Mouse (Mus musculus) hindbrain, postnatal 0 days (tissue): Measurements from ENCODE around the gene Whamm. TPM values are rescaled to one million over a fixed set of nuclear protein-coding genes. Genes with fewer than 3 reads are reported as not detected.

Experiments
- ATAC-seq: fragments of 200-750 bp; cut with Nextera tagmentation; 2 replicates; pipeline ENCODE4 v1.8.0; 2017; ENCODE audit warnings: mild to moderate bottlenecking, moderate TSS enrichment, moderate library complexity
- DNase-seq: peaks from one replicate; pipeline ENCODE4 v3.0.0-alpha.2; 2015; ENCODE audit warnings: low spot score
- H3K27ac ChIP-seq: fragments of 300-500 bp; sonication (generic); 2 replicates; pipeline ENCODE4 v1.5.1; 2014; ENCODE audit warnings: mild to moderate bottlenecking
- H3K27me3 ChIP-seq: fragments of 300-500 bp; sonication (generic); 2 replicates; pipeline ENCODE4 v1.6.1; 2014; ENCODE audit warnings: low read length, mixed read lengths; ENCODE audit not compliant: insufficient read depth
- H3K36me3 ChIP-seq: fragments of 300-500 bp; sonication (generic); 2 replicates; pipeline ENCODE4 v1.6.1; 2014; ENCODE audit warnings: low read length, mixed read lengths; ENCODE audit not compliant: insufficient read depth
- H3K4me1 ChIP-seq: fragments of 300-500 bp; sonication (generic); 2 replicates; pipeline ENCODE4 v1.6.1; 2014; ENCODE audit warnings: antibody characterized with exemption, low read length, mixed read lengths; ENCODE audit not compliant: insufficient read depth
- H3K4me2 ChIP-seq: fragments of 300-500 bp; sonication (generic); 2 replicates; pipeline ENCODE4 v1.6.1; 2014; ENCODE audit warnings: low read depth, mild to moderate bottlenecking, low read length, moderate library complexity, mixed read lengths
- H3K4me3 ChIP-seq: fragments of 300-500 bp; sonication (generic); 2 replicates; pipeline ENCODE4 v1.5.1; 2014; ENCODE audit warnings: low read length
- H3K9ac ChIP-seq: fragments of 300-500 bp; sonication (generic); replicated peaks from 2 replicates; pipeline ENCODE4 v1.6.1; 2014; ENCODE audit warnings: mild to moderate bottlenecking, low read length, moderate library complexity, mixed read lengths
- H3K9me3 ChIP-seq: fragments of 300-500 bp; sonication (generic); 2 replicates; pipeline ENCODE4 v1.6.1; 2016; ENCODE audit warnings: low read length, mixed read lengths
- CTCF ChIP-seq: IDR thresholded peaks from 2 replicates; pipeline ENCODE4 v1.5.1; 2016; ENCODE audit warnings: antibody characterized with exemption, control low read depth, low read depth
- WGBS: fragments of 180-500 bp; shearing (Covaris S2); extraction: QIAGEN DNeasy Blood & Tissue Kit; methylation state at CpG from one replicate; pipeline ENCODE4 v1.1.7; 2014; 5-methylcytosine and 5-hydroxymethylcytosine counted together
- polyA plus RNA-seq: library from polyadenylated mRNA; unstranded; fragments of >200 nt; fragmentation: Nextera tagmentation; extraction: Ambion mirVana; gene quantifications from 2 replicates; pipeline ENCODE4 v1.2.1, GENCODE M21; 2015
- total RNA-seq: library from RNA; depleted of rRNA; stranded (reverse); fragments of >200 nt; gene quantifications from 2 replicates; pipeline ENCODE4 v1.2.3, GENCODE M21; 2014

Gene Whamm
- total and polyA plus RNA-seq, 2 experiments from 2014 or later, result 5.1 to 7.0 TPM

DNA sequence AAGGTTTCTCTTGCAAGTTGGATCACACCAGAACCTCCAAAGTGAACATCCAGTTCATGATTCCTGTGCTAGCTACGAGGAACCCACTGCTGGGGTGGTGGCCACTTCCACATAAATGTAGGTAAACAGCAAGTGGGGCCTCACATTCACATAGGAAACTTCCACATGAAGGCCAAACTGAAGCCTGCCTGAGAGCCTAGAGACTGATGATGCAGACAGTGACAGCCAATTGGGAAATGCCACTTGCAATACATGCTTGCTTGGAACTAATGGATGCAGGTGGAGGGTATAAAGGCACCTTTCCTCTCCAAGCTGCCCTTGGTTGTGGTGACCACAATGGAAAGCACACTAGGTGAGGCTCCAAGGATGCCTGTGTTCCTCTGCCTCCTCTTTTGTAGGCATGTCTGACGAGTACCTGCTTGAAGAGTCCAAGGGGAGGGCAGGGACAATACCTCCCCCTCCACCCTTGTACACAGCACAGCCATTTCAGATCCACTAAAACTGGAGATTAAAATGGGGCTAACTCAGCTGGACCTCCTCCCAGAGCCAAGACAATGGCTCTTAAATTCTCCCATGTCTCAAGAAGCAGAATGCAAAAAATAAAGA, 32.9 kb upstream of the Whamm start:
- H3K4me2 ChIP-seq, result no peak overlapping the region
- WGBS, result 88% methylated on average over 2 of the region's 2 CpGs
- TF ChIP-seq CTCF, result no peak
- H3K27me3 ChIP-seq, result no peaks in the 10 kb centered on the region
- ATAC-seq, result peak; percentile 33; the same call in 1 of the 2 replicates
- peak; percentile 46 for DNase-seq
- no peaks in the 10 kb centered on the region for H3K4me1 ChIP-seq
- H3K36me3 ChIP-seq, result peaks cover 10% of the 10 kb centered on the region; the same call in 1 of the 2 replicates
- H3K27ac ChIP-seq, result no peak overlapping the region
- H3K9ac ChIP-seq, result no peak overlapping the region
- H3K9me3 ChIP-seq, result no peaks in the 10 kb centered on the region
- no peak overlapping the region for H3K4me3 ChIP-seq

DNA sequence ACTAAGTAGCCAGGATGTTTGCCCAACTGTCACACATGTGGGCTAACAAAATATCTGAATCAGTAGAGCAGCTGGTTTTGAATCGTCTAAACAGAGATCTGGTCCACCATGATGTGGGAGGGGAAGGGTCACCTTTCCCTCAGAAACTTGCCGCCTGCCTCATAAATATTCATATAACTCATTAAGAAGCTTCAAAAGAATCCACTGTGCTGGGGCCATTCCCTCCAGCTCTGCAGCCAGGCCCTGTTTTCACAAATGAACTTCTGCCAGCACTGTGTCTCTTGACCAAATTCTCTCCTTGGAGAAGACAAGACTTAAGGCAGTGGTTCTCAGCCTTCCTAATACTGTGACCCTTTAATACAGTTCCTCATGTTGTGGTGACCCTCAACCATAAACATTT, 31.5 kb upstream of the Whamm start:
- no peaks in the 10 kb centered on the region; the same call in 1 of the 2 replicates for H3K36me3 ChIP-seq
- WGBS, result 0% methylated on average over 2 of the region's 2 CpGs
- H3K9me3 ChIP-seq, result no peaks in the 10 kb centered on the region
- no peak for TF ChIP-seq CTCF
- H3K27me3 ChIP-seq, result no peaks in the 10 kb centered on the region
- ATAC-seq, result no peak
- no peak overlapping the region for H3K4me3 ChIP-seq
- no peak for DNase-seq
- no peak overlapping the region for H3K9ac ChIP-seq
- H3K4me1 ChIP-seq, result no peaks in the 10 kb centered on the region
- H3K27ac ChIP-seq, result no peak overlapping the region
- no peak overlapping the region for H3K4me2 ChIP-seq

DNA sequence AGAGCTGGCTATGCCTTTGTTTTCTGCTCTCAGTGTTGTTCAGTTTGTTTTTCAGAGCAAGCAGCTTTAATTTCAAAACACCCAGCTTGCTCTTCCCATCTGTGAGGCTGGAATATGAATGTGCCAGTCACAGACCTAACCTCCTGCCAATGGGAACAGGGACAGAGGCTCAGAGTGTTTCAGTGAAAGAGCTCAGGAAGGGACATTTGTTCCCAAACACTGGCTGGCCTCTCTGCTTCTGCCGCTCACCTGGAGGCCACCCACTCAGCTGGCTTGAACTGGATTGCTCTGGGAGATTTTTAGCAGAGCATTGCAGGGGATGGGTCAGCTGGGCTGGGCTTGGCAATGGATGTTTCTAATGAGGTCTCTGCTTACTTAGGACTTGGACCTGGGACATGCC, 30.1 kb upstream of the Whamm start:
- no peaks in the 10 kb centered on the region for H3K27me3 ChIP-seq
- H3K9ac ChIP-seq, result no peak overlapping the region
- no peak overlapping the region; the same call in 1 of the 2 replicates for H3K27ac ChIP-seq
- no peak overlapping the region for H3K4me3 ChIP-seq
- no peak for TF ChIP-seq CTCF
- H3K9me3 ChIP-seq, result no peaks in the 10 kb centered on the region
- H3K4me2 ChIP-seq, result no peak overlapping the region
- WGBS, result 52% methylated on average over 1 of the region's 1 CpGs
- DNase-seq (no peak), ATAC-seq (no peak)
- H3K36me3 ChIP-seq, result no peaks in the 10 kb centered on the region
- no peaks in the 10 kb centered on the region for H3K4me1 ChIP-seq

DNA sequence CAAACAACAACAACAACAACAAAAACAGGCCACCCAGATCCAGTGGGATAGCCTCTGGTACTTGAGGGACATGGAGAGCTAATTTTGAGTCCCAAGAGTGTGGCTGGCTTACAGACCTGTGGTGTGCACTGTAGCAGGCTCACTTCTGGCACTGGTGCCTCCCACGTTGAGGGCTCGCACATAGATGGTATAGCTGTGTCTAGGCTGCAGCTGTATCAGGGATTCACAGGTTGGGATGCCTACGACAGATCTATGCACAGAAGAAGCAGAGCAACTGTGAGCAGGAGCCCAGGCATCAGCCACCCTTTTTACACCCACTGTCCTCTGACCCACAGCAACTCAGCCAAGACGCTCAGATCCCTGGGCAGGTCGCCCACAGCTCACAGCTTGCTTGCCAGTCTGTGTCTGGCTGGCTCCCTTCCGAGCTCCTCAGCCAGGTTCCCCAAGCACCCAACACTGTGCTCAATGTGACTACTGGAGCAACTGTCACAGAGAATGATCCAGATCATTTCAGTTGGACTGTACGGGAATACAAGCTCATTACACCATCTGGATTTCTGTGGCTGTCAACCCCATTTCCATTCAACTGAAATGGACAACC, 29.0 kb upstream of the Whamm start:
- no peak overlapping the region for H3K4me3 ChIP-seq
- peak; percentile 58; the same call in 1 of the 2 replicates for ATAC-seq
- WGBS, result 66% methylated on average over 7 of the region's 7 CpGs
- H3K4me1 ChIP-seq, result no peaks in the 10 kb centered on the region
- H3K9me3 ChIP-seq, result no peaks in the 10 kb centered on the region
- H3K27me3 ChIP-seq, result no peaks in the 10 kb centered on the region
- DNase-seq, result peak; percentile 50
- no peak overlapping the region for H3K9ac ChIP-seq
- H3K36me3 ChIP-seq, result no peaks in the 10 kb centered on the region
- no peak overlapping the region for H3K4me2 ChIP-seq
- no peak for TF ChIP-seq CTCF
- H3K27ac ChIP-seq, result no peak overlapping the region

DNA sequence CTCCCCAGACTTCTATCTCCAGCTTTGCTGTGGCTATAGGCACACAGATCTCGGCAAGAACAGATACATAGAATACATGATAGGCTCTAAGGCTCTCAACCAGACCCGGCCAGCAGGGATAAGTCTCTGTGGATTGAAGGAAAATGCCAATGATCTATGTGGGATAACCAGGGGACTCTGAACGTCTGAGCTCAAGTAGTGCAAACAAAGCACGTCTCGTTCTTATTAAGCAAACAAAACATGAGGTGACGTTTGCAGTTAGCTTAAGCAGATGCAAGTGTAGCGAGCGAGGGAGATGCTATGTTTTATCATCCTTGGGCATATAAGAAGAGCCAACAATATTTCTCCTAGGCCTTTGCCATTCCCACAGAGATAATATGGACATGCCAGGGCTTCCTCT, 28.1 kb upstream of the Whamm start:
- Histone ChIP-seq H3K36me3 (no peaks in the 10 kb centered on the region), H3K4me3 (no peak overlapping the region), H3K9ac (no peak overlapping the region), H3K9me3 (no peaks in the 10 kb centered on the region), H3K27me3 (no peaks in the 10 kb centered on the region), H3K4me1 (no peaks in the 10 kb centered on the region), H3K27ac (no peak overlapping the region; the same call in 1 of the 2 replicates), H3K4me2 (no peak overlapping the region)
- WGBS, result 87% methylated on average over 8 of the region's 8 CpGs
- ATAC-seq (no peak), DNase-seq (no peak)
- TF ChIP-seq CTCF, result no peak

DNA sequence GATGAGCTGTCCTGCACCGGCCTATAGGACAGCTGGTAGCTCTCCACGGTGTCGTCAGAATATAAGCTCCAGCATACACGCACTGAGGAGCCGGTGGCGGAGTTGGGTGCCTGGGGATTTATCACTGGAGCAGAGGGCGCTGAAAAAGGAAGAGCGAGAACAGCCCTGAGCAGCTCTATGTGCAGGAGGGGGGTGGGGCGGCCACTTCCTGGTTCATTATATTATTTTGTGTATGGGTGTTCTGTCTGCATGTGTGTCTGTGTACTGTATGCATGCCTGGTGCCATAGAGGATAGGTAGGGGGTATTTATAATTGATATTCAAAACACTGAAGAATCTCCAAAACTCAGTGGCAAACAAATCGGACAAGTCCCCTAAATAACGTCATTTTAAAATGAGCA, 22.2 kb upstream of the Whamm start:
- Histone ChIP-seq H3K9me3 (no peaks in the 10 kb centered on the region), H3K36me3 (no peaks in the 10 kb centered on the region), H3K27ac (no peak overlapping the region), H3K4me1 (no peaks in the 10 kb centered on the region), H3K4me2 (no peak overlapping the region), H3K9ac (no peak overlapping the region), H3K27me3 (no peaks in the 10 kb centered on the region), H3K4me3 (no peak overlapping the region)
- ATAC-seq (0 out of 2 replicates have a peak, but pooled peaks have one; percentile 27), DNase-seq (no peak)
- no peak for TF ChIP-seq CTCF
- 74% methylated on average over 11 of the region's 11 CpGs for WGBS

DNA sequence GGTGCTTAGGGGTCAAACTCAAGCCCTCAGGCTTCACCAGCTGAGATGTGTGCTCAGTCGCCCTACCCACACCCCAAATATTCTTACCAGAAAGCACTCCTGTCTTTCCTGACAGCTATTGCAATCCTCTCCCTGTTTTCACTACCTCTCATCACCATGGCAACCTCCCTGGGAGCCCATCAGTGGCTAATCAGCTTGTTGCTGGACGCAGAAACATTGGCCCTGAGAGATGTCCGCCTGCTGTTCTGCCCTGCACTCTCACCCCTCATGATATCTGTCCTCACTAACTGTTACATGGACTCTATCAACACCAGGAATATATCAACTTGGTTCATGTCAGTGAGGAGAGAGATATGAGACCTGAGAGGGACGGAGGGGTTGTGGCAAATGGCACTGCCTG, 17.5 kb upstream of the Whamm start:
- DNase-seq (peak; percentile 57), ATAC-seq (peak; percentile 51; the same call in 1 of the 2 replicates)
- Histone ChIP-seq H3K9ac (no peak overlapping the region), H3K4me3 (no peak overlapping the region), H3K27ac (no peak overlapping the region), H3K4me1 (no peaks in the 10 kb centered on the region), H3K9me3 (no peaks in the 10 kb centered on the region), H3K4me2 (no peak overlapping the region), H3K36me3 (no peaks in the 10 kb centered on the region), H3K27me3 (no peaks in the 10 kb centered on the region)
- TF ChIP-seq CTCF, result no peak
- WGBS, result 46% methylated on average over 4 of the region's 4 CpGs
